Mouse (Mus musculus): ENCODE results near the gene Rad51b. TPM values are rescaled to one million over a fixed set of nuclear protein-coding genes. Genes with fewer than 3 reads are reported as not detected.

The Rad51b gene
- polyA plus RNA-seq (2015; fragmentation: Nextera tagmentation; extraction: Ambion mirVana), result 3.3 and 4.7 TPM in 2 replicates

GRCm38 (mm10) chr12:79297121-79297576, at the start of gene Rad51b:
TSS of gene Rad51b (plus strand) at chr12:79297282.
- 0% methylated on average over 21 of the region's 21 CpGs for WGBS
- Histone ChIP-seq H3K4me2 (peak within 1 kb of the TSS; percentile 91), H3K9ac (peak within 1 kb of the TSS; percentile 65), H3K4me1 (replicated peaks) (peaks cover 15% of the 10 kb centered on the region), H3K4me3 (peak within 1 kb of the TSS; percentile 68), H3K9me3 (replicated peaks) (no peaks in the 10 kb centered on the region), H3K36me3 (peaks cover 6% of the 10 kb centered on the region; the same call in 1 of the 2 replicates), H3K27ac (peak within 1 kb of the TSS; percentile 81), H3K27me3 (no peaks in the 10 kb centered on the region)
- peak; percentile 76 for ATAC-seq (replicated peaks; ENCODE audit: insufficient number of reproducible peaks, insufficient read depth, low FRiP score, low read depth)

- ATAC-seq (replicated peaks; ENCODE audit: insufficient number of reproducible peaks, insufficient read depth, low FRiP score, low read depth), result no peak
- Histone ChIP-seq H3K9me3 (replicated peaks) (no peaks in the 10 kb centered on the region), H3K4me2 (no peak overlapping the region), H3K36me3 (peaks cover 86% of the 10 kb centered on the region), H3K4me3 (no peak overlapping the region), H3K9ac (no peak overlapping the region), H3K27ac (no peak overlapping the region), H3K27me3 (no peaks in the 10 kb centered on the region), H3K4me1 (replicated peaks) (no peaks in the 10 kb centered on the region)
- 88% methylated on average over 3 of the region's 3 CpGs for WGBS
These were observed 49.0 kb upstream of the Rad51b start for GRCm38 (mm10) chr12:79248110-79248509.

DNA sequence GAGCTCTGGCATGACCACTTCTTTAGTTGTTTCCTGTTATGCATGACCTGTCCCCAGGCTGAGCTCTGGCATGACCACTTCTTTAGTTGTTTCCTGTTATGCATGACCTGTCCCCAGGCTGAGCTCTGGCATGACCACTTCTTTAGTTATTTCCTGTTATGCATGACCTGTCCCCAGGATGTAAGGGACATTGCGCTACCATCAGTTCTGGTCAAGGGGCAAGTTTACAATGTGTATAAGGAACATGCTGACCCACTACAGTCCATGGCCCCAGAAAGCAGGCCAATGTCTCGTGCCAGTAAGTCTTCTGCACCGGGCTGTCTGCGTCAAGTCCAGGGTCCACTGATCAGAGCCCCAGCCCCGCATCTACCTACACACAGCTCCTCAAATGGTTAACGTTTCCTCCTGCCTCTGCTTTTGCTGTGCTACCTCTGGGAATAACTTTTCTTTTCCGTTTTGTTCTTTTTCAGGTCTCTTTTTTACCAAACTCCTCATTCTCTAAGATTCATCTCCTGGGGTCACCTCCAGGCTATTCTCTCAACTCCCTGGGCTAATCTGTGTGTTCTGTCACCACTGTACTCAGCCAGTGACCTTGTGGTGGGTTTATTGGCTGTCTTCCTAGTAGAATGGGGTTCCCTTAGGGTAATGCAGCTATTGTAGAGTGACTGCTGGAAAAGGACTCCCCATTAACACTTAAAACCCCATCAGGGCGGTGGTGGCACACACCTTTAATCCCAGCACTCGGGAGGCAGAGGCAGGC, 43.6 kb upstream of the Rad51b start:
- Histone ChIP-seq H3K27me3 (no peaks in the 10 kb centered on the region), H3K4me2 (no peak overlapping the region), H3K4me3 (no peak overlapping the region), H3K36me3 (peaks cover 69% of the 10 kb centered on the region), H3K9me3 (replicated peaks) (no peaks in the 10 kb centered on the region), H3K9ac (no peak overlapping the region), H3K4me1 (replicated peaks) (no peaks in the 10 kb centered on the region), H3K27ac (no peak overlapping the region)
- peak; percentile 60 for ATAC-seq (replicated peaks; ENCODE audit: insufficient number of reproducible peaks, insufficient read depth, low FRiP score, low read depth)
- WGBS, result 79% methylated on average over 9 of the region's 9 CpGs

GRCm38 (mm10) chr12:79254975-79255374, 42.1 kb upstream of the Rad51b start:
- Histone ChIP-seq H3K9me3 (replicated peaks) (no peaks in the 10 kb centered on the region), H3K4me3 (no peak overlapping the region), H3K4me1 (replicated peaks) (no peaks in the 10 kb centered on the region), H3K36me3 (peaks cover 61% of the 10 kb centered on the region), H3K4me2 (no peak overlapping the region), H3K27ac (no peak overlapping the region), H3K27me3 (no peaks in the 10 kb centered on the region), H3K9ac (no peak overlapping the region)
- 89% methylated on average over 10 of the region's 10 CpGs for WGBS
- no peak for ATAC-seq (replicated peaks; ENCODE audit: insufficient number of reproducible peaks, insufficient read depth, low FRiP score, low read depth)

- no peak for ATAC-seq (replicated peaks; ENCODE audit: insufficient number of reproducible peaks, insufficient read depth, low FRiP score, low read depth)
- H3K27ac ChIP-seq, result no peak overlapping the region
- no peaks in the 10 kb centered on the region for H3K27me3 ChIP-seq
- no peak overlapping the region for H3K4me3 ChIP-seq
- H3K9ac ChIP-seq, result no peak overlapping the region
- H3K4me1 ChIP-seq (replicated peaks), result no peaks in the 10 kb centered on the region
- H3K4me2 ChIP-seq, result no peak overlapping the region
- peaks cover 49% of the 10 kb centered on the region for H3K36me3 ChIP-seq
- WGBS, result 89% methylated on average over 2 of the region's 2 CpGs
- no peaks in the 10 kb centered on the region for H3K9me3 ChIP-seq (replicated peaks)
These were observed 36.9 kb upstream of the Rad51b start for GRCm38 (mm10) chr12:79260154-79260553.

GRCm38 (mm10) chr12:79261035-79261434, 36.0 kb upstream of the Rad51b start:
- Histone ChIP-seq H3K4me2 (no peak overlapping the region), H3K27ac (no peak overlapping the region), H3K27me3 (no peaks in the 10 kb centered on the region), H3K4me3 (no peak overlapping the region), H3K36me3 (peaks cover 53% of the 10 kb centered on the region), H3K9me3 (replicated peaks) (no peaks in the 10 kb centered on the region), H3K4me1 (replicated peaks) (no peaks in the 10 kb centered on the region), H3K9ac (no peak overlapping the region)
- ATAC-seq (replicated peaks; ENCODE audit: insufficient number of reproducible peaks, insufficient read depth, low FRiP score, low read depth), result no peak
- WGBS, result 42% methylated on average over 5 of the region's 5 CpGs

DNA sequence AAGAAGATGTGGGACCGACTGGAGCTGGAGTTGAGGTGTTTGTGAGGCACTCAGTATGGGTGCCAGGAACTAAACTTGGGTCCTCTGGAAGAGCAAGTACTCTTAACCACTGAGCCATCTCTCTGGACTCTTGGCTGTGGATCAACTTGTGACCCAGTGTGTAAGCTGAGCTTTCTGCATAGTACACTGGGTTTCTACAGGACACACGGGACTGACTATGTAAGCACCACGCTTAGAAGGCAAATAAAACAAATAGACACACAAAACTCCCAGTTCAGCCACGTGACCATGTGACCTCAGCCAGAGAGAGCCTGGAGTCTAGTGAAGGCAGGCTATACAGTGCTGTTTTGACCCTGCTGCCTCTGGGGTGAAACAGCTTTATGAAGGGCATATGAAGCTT, 24.5 kb upstream of the Rad51b start:
- no peak overlapping the region for H3K4me2 ChIP-seq
- no peaks in the 10 kb centered on the region for H3K4me1 ChIP-seq (replicated peaks)
- H3K9me3 ChIP-seq (replicated peaks), result no peaks in the 10 kb centered on the region
- ATAC-seq (replicated peaks; ENCODE audit: insufficient number of reproducible peaks, insufficient read depth, low FRiP score, low read depth), result no peak
- H3K27ac ChIP-seq, result no peak overlapping the region
- peaks cover 86% of the 10 kb centered on the region for H3K36me3 ChIP-seq
- WGBS, result 86% methylated on average over 4 of the region's 4 CpGs
- H3K4me3 ChIP-seq, result no peak overlapping the region
- no peaks in the 10 kb centered on the region for H3K27me3 ChIP-seq
- no peak overlapping the region for H3K9ac ChIP-seq

DNA sequence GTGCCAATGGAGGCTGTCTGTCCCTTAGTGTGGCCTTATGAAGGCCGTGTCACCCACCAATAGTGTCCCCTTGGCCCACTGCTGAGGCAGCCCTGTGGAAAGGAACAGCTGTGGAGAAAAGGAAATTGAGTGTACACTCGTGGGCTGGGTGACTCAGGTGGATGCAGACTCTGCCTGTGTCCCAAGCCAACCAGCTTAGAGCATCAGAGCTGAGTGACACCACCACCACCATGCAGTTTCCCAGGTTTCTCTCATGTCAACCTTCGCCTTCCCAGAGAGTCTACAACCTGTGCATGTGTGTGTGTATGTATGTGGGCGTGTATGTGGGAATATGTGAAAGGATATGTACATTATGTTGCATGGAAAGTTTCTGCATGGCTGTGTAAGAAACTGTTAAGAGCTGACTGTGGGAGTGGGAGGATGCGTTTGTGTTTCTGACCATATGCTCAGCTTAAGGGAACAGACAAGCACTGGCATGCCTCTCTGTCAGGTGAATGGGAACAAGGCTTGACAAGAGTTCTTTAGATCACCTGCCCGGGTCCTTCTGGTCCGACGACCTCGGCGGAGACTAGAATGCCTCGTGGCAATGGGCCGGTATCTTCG, 17.5 kb upstream of the Rad51b start:
- H3K4me3 ChIP-seq, result no peak overlapping the region
- H3K9me3 ChIP-seq (replicated peaks), result no peaks in the 10 kb centered on the region
- no peak overlapping the region for H3K4me2 ChIP-seq
- ATAC-seq (replicated peaks; ENCODE audit: insufficient number of reproducible peaks, insufficient read depth, low FRiP score, low read depth), result no peak
- H3K27ac ChIP-seq, result no peak overlapping the region
- 89% methylated on average over 13 of the region's 13 CpGs for WGBS
- H3K4me1 ChIP-seq (replicated peaks), result no peaks in the 10 kb centered on the region
- no peak overlapping the region for H3K9ac ChIP-seq
- H3K36me3 ChIP-seq, result peaks cover 80% of the 10 kb centered on the region
- no peaks in the 10 kb centered on the region for H3K27me3 ChIP-seq

GRCm38 (mm10) chr12:79282595-79282994, 14.5 kb upstream of the Rad51b start:
- Histone ChIP-seq H3K27ac (no peak overlapping the region), H3K36me3 (peaks cover 85% of the 10 kb centered on the region), H3K4me1 (replicated peaks) (no peaks in the 10 kb centered on the region), H3K4me3 (no peak overlapping the region), H3K27me3 (no peaks in the 10 kb centered on the region), H3K4me2 (no peak overlapping the region), H3K9ac (no peak overlapping the region), H3K9me3 (replicated peaks) (no peaks in the 10 kb centered on the region)
- WGBS, result 86% methylated on average over 8 of the region's 8 CpGs
- ATAC-seq (replicated peaks; ENCODE audit: insufficient number of reproducible peaks, insufficient read depth, low FRiP score, low read depth), result no peak

GRCm38 (mm10) chr12:79292874-79293273, 4.2 kb upstream of the Rad51b start:
- Histone ChIP-seq H3K9me3 (replicated peaks) (no peaks in the 10 kb centered on the region), H3K4me2 (no peak overlapping the region), H3K4me1 (replicated peaks) (peaks cover 12% of the 10 kb centered on the region), H3K27ac (no peak overlapping the region), H3K36me3 (peaks cover 30% of the 10 kb centered on the region), H3K27me3 (no peaks in the 10 kb centered on the region), H3K4me3 (no peak overlapping the region), H3K9ac (no peak overlapping the region)
- 79% methylated on average over 6 of the region's 6 CpGs for WGBS
- no peak for ATAC-seq (replicated peaks; ENCODE audit: insufficient number of reproducible peaks, insufficient read depth, low FRiP score, low read depth)

DNA sequence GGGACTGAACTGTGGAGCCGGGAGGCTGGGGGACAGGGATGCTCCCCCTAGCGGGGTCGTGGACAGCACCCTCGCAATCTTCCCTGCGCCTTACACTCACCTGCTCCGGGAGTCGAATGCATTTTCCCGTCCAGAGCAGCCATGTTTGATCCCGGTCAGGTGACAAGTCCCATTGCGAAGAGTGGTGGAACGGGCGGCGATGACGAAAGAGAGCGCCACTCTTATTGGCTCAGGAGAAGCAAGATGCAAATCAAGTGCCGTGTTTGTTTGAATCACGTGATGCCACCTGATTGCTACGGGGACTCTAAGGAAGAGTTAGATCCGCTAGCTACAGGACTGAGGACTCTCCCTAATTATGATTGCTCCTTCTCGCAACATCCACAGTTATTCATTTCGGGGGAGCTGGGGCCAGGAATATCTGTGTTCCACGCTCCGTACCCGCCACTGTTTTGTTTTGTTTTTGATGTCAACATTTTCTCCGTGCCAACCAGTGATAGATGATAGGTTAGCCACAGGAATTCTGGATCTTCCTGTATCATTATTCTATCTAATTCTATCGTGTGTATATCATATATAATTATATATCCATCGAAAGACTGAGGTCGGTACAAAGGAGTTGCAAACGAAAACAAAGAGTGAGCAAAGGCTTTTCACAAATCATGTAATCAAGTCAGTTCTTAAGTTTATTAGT, 811 bp upstream of the Rad51b start, which contains the start of gene Zfyve26:
Gene Zfyve26 (minus strand): TSS at position 179 of the 691 bp plus-strand sequence.
- no peaks in the 10 kb centered on the region for H3K27me3 ChIP-seq
- H3K4me1 ChIP-seq (replicated peaks), result peaks cover 15% of the 10 kb centered on the region
- H3K9ac ChIP-seq, result peak within 1 kb of the TSS; percentile 65
- peak within 1 kb of the TSS; percentile 68 for H3K4me3 ChIP-seq
- WGBS, result under 1% methylated on average over 29 of the region's 29 CpGs
- peak within 1 kb of the TSS; percentile 91 for H3K4me2 ChIP-seq
- peak; percentile 95 for ATAC-seq (replicated peaks; ENCODE audit: insufficient number of reproducible peaks, insufficient read depth, low FRiP score, low read depth)
- H3K9me3 ChIP-seq (replicated peaks), result no peaks in the 10 kb centered on the region
- H3K27ac ChIP-seq, result peak within 1 kb of the TSS; percentile 81
- H3K36me3 ChIP-seq, result peaks cover 11% of the 10 kb centered on the region

Measured in heart, embryonic 15.5 days (tissue).